Mouse (Mus musculus): ENCODE results near the gene Coro1c. TPM values are rescaled to one million over a fixed set of nuclear protein-coding genes. Genes with fewer than 3 reads are reported as not detected.

The Coro1c gene
- polyA plus RNA-seq, 1 experiment from 2014 or later = 102 TPM

DNA sequence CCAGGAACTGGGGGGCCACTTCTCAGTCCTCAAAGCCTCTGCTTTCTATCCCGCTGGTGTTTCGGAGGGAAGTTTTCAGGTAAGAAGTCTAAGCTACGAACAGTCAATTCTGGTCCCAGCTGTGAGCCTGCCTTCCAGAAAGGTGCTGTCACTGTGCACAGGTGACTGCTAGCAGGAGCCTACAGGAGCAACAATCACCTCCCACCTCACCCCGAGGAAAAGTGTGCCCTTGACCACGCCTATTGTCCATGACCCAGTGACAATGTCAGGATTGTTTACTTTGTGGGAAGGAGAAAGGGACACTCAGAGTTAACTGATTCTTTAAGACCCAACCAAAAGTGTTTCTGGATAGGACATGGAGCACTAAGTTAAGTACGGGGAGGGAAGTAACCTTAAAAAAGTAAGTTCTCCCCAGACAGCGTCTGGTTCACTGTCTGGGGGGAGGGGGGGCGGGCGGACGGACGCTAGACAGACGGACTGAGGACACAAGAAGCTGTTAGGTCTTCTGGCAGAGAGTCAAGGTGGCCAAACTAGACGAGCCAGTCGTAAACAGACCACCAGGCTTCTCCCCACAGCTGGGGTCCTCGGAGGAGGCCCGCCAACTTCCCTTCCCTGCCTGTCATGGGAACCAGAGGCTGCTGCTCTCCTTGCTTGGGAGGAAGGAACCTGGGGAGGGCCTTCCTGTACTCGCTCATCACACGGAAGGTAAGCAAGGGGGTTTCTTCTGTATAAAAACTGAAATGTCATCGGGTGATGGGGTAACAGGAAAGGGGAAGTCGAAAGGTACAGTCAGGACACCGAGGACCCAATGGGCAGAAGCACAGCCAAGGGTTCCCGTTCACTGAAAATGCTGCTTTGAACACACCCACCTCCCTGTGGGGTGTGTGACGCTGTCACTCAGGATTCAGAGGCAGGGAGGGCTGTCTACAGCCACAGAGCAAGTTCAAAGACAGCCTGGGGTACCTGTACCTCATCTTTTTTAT lies 67.0 kb downstream of the Coro1c start:
- TF ChIP-seq EP300 (IDR thresholded peaks at IDR 0.05) (no peak), CTCF (IDR thresholded peaks at IDR 0.05) (no peak)
- Histone ChIP-seq H3K9ac (replicated peaks; ENCODE audit: low read depth) (no peak overlapping the region), H3K27me3 (replicated peaks; ENCODE audit: insufficient read depth, low read length) (no peaks in the 10 kb centered on the region), H3K27ac (ENCODE audit: low read length) (no peak overlapping the region), H3K4me2 (replicated peaks; ENCODE audit: low read depth, low read length) (no peak overlapping the region), H3K9me3 (ENCODE audit: low read length) (no peaks in the 10 kb centered on the region), H3K36me3 (ENCODE audit: insufficient read depth, low read length) (peaks cover 33% of the 10 kb centered on the region), H3K4me1 (ENCODE audit: insufficient read depth, low read depth, low read length) (no peaks in the 10 kb centered on the region), H3K4me3 (ENCODE audit: low read depth, low read length) (no peak overlapping the region)
- no peak for ATAC-seq
- DNase-seq (ENCODE audit: low spot score) = peak; percentile 33
- WGBS = 51% methylated on average over 23 of the region's 23 CpGs

GRCm38 (mm10) chr5:113840443-113840842 lies 68.1 kb downstream of the Coro1c start:
- H3K27me3 ChIP-seq (replicated peaks; ENCODE audit: insufficient read depth, low read length) = no peaks in the 10 kb centered on the region
- DNase-seq (ENCODE audit: low spot score) (peak; percentile 30), ATAC-seq (peak; percentile 25; the same call in 1 of the 2 replicates)
- no peak overlapping the region for H3K9ac ChIP-seq (replicated peaks; ENCODE audit: low read depth)
- H3K4me2 ChIP-seq (replicated peaks; ENCODE audit: low read depth, low read length) = no peak overlapping the region
- H3K4me1 ChIP-seq (ENCODE audit: insufficient read depth, low read depth, low read length) = no peaks in the 10 kb centered on the region
- H3K27ac ChIP-seq (ENCODE audit: low read length) = no peak overlapping the region
- H3K36me3 ChIP-seq (ENCODE audit: insufficient read depth, low read length) = peaks cover 22% of the 10 kb centered on the region
- TF ChIP-seq CTCF (IDR thresholded peaks at IDR 0.05) (no peak), EP300 (IDR thresholded peaks at IDR 0.05) (no peak)
- 88% methylated on average over 4 of the region's 4 CpGs for WGBS
- no peak overlapping the region for H3K4me3 ChIP-seq (ENCODE audit: low read depth, low read length)
- no peaks in the 10 kb centered on the region for H3K9me3 ChIP-seq (ENCODE audit: low read length)

DNA sequence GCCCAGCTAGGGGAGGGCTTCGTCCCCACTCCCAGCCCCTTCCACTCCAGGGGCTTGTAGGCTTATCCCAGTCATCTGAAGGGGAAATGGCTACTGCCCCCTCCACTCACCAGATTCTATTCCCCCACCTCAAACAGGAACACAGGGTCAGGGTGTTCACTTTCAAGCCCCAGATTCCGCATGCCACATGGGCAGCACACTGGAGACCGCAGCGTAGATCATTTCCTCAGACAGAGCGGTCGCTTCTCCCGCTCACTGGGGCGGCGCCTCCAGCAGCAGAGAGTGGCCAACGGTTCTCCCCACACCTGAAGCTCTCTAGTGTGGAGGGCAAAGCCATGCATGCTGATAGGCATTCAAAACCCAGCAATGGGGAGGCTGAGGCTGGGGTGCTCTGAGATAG lies 71.6 kb downstream of the Coro1c start:
- no peak overlapping the region for H3K4me3 ChIP-seq (ENCODE audit: low read depth, low read length)
- 76% methylated on average over 10 of the region's 10 CpGs for WGBS
- 0 out of 2 replicates have a peak, but pooled peaks cover 2% of the 10 kb centered on the region for H3K36me3 ChIP-seq (ENCODE audit: insufficient read depth, low read length)
- no peaks in the 10 kb centered on the region for H3K27me3 ChIP-seq (replicated peaks; ENCODE audit: insufficient read depth, low read length)
- DNase-seq (ENCODE audit: low spot score) (no peak), ATAC-seq (no peak)
- no peak for TF ChIP-seq EP300 (IDR thresholded peaks at IDR 0.05)
- no peak for TF ChIP-seq CTCF (IDR thresholded peaks at IDR 0.05)
- H3K4me2 ChIP-seq (replicated peaks; ENCODE audit: low read depth, low read length) = no peak overlapping the region
- no peak overlapping the region for H3K27ac ChIP-seq (ENCODE audit: low read length)
- no peaks in the 10 kb centered on the region for H3K4me1 ChIP-seq (ENCODE audit: insufficient read depth, low read depth, low read length)
- H3K9me3 ChIP-seq (ENCODE audit: low read length) = no peaks in the 10 kb centered on the region
- H3K9ac ChIP-seq (replicated peaks; ENCODE audit: low read depth) = no peak overlapping the region

DNA sequence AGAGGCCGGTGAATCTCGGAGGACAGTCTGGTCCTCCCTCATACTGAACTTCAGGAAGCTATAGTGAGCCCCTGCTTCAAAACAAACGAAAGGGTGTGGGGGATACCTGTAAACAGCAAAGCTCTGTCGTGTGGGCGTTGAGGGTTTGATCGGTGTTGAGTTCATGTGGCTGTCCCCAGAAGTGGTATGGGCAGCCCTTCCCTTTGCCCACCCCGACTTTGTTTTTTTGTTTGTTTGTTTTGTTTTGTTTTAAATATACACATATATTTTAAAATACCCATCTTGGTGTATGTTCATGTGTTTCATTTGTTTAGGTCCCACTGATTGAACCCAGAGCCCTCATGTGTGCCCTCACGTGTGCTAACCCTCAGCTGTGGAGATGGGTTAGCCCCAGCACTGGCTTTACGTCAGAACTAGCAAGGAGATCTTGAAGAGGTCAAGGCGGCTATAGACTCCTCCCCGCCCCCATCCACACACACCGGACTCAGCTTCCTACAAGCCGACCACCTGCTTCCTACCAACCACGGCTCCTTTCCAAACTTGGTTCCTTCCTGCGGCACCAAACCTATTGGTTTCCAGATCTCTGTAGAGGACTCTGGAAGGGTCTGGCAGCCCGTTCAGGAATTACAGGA lies 75.1 kb downstream of the Coro1c start:
- 45% methylated on average over 16 of the region's 16 CpGs for WGBS
- no peak overlapping the region for H3K4me2 ChIP-seq (replicated peaks; ENCODE audit: low read depth, low read length)
- DNase-seq (ENCODE audit: low spot score) (no peak), ATAC-seq (no peak)
- no peak for TF ChIP-seq EP300 (IDR thresholded peaks at IDR 0.05)
- TF ChIP-seq CTCF (IDR thresholded peaks at IDR 0.05) = no peak
- no peaks in the 10 kb centered on the region for H3K36me3 ChIP-seq (ENCODE audit: insufficient read depth, low read length)
- no peaks in the 10 kb centered on the region for H3K9me3 ChIP-seq (ENCODE audit: low read length)
- H3K4me1 ChIP-seq (ENCODE audit: insufficient read depth, low read depth, low read length) = no peaks in the 10 kb centered on the region
- no peak overlapping the region for H3K4me3 ChIP-seq (ENCODE audit: low read depth, low read length)
- no peak overlapping the region for H3K9ac ChIP-seq (replicated peaks; ENCODE audit: low read depth)
- no peaks in the 10 kb centered on the region for H3K27me3 ChIP-seq (replicated peaks; ENCODE audit: insufficient read depth, low read length)
- no peak overlapping the region for H3K27ac ChIP-seq (ENCODE audit: low read length)

DNA sequence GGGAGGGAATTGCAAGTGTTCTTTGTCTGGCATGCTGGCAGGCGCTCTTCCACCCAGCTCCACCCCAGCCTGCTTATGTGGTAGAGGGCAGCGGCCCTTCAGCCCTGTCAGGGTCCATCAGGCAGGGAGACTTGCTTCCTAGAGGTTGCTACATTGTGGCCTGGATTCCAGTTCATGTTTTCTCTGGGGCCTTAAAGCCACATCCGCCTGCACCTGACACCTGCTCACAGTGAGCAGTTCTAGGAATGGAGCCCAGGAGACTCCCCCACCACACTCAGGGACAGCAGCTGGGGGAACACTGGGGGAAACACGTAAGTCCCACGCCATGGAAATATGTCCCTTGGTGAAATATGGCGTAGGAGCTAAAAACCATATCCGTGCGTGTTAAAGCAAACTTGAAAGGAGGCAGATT lies 76.1 kb downstream of the Coro1c start, which contains the start of gene Selplg:
Gene Selplg (minus strand): TSS at position 155 of the 412 bp plus-strand sequence.
- TF ChIP-seq CTCF (IDR thresholded peaks at IDR 0.05) (no peak), EP300 (IDR thresholded peaks at IDR 0.05) (no peak)
- H3K4me1 ChIP-seq (ENCODE audit: insufficient read depth, low read depth, low read length) = no peaks in the 10 kb centered on the region
- no peak within 1 kb of the TSS for H3K4me3 ChIP-seq (ENCODE audit: low read depth, low read length)
- no peaks in the 10 kb centered on the region for H3K9me3 ChIP-seq (ENCODE audit: low read length)
- H3K27ac ChIP-seq (ENCODE audit: low read length) = no peak within 1 kb of the TSS
- 33% methylated on average over 8 of the region's 8 CpGs for WGBS
- H3K9ac ChIP-seq (replicated peaks; ENCODE audit: low read depth) = no peak within 1 kb of the TSS
- no peaks in the 10 kb centered on the region for H3K27me3 ChIP-seq (replicated peaks; ENCODE audit: insufficient read depth, low read length)
- ATAC-seq (no peak), DNase-seq (ENCODE audit: low spot score) (no peak)
- H3K4me2 ChIP-seq (replicated peaks; ENCODE audit: low read depth, low read length) = no peak within 1 kb of the TSS
- H3K36me3 ChIP-seq (ENCODE audit: insufficient read depth, low read length) = no peaks in the 10 kb centered on the region

DNA sequence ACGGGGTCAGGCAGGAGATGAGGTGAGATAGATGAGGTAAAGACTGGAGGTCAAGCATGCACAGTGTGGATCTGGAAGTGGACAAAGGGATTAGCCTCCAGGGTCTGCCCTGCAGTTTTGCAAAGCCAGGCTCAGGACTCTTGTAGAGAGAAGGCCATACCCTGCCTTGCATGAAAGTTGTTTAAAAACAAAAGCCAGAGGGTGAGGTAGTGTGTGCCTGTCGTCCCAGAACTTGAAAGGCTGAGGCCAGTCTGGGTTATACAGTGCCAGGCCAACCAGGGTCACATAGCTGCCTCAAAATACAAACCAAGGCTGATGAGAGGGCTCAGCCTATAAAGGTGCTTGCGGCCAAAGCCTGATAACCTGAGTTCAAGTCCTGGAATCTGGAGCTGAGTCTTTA lies 76.8 kb downstream of the Coro1c start:
- DNase-seq (ENCODE audit: low spot score) (no peak), ATAC-seq (no peak)
- no peak overlapping the region for H3K4me3 ChIP-seq (ENCODE audit: low read depth, low read length)
- H3K27me3 ChIP-seq (replicated peaks; ENCODE audit: insufficient read depth, low read length) = no peaks in the 10 kb centered on the region
- H3K9ac ChIP-seq (replicated peaks; ENCODE audit: low read depth) = no peak overlapping the region
- H3K36me3 ChIP-seq (ENCODE audit: insufficient read depth, low read length) = no peaks in the 10 kb centered on the region
- H3K4me2 ChIP-seq (replicated peaks; ENCODE audit: low read depth, low read length) = no peak overlapping the region
- H3K27ac ChIP-seq (ENCODE audit: low read length) = no peak overlapping the region
- H3K4me1 ChIP-seq (ENCODE audit: insufficient read depth, low read depth, low read length) = no peaks in the 10 kb centered on the region
- TF ChIP-seq CTCF (IDR thresholded peaks at IDR 0.05) (no peak), EP300 (IDR thresholded peaks at IDR 0.05) (no peak)
- no peaks in the 10 kb centered on the region for H3K9me3 ChIP-seq (ENCODE audit: low read length)
- 43% methylated on average over 3 of the region's 3 CpGs for WGBS

Measured in lung, postnatal 0 days (tissue).